Mouse (Mus musculus) heart, embryonic 13.5 days (tissue): ENCODE data around the gene Slc8a2. TPM values are rescaled to one million over a fixed set of nuclear protein-coding genes. Genes with fewer than 3 reads are reported as not detected.

ENCODE experiments used
- ATAC-seq: fragments of 200-750 bp; cut with Nextera tagmentation; 2 replicates; pipeline ENCODE4 v1.8.0; 2017; ENCODE audit warnings: moderate TSS enrichment; ENCODE audit not compliant: insufficient number of reproducible peaks, low FRiP score, low TSS enrichment; ENCODE audit errors: extremely low read depth
- H3K27ac ChIP-seq: fragments of 300-500 bp; sonication (generic); replicated peaks from 2 replicates; pipeline ENCODE4 v1.5.1; 2015; ENCODE audit warnings: moderate library complexity, mild to moderate bottlenecking, inconsistent platforms
- H3K27me3 ChIP-seq: fragments of 300-500 bp; sonication (generic); replicated peaks from 2 replicates; pipeline ENCODE4 v1.6.1; 2015; ENCODE audit warnings: mild to moderate bottlenecking, inconsistent platforms
- H3K36me3 ChIP-seq: fragments of 300-500 bp; sonication (generic); 2 replicates; pipeline ENCODE4 v1.6.1; 2015; ENCODE audit warnings: mild to moderate bottlenecking, inconsistent platforms
- H3K4me1 ChIP-seq: fragments of 300-500 bp; sonication (generic); 2 replicates; pipeline ENCODE4 v1.6.1; 2015; ENCODE audit warnings: inconsistent platforms
- H3K4me2 ChIP-seq: fragments of 300-500 bp; sonication (generic); 2 replicates; pipeline ENCODE4 v1.6.1; 2015; ENCODE audit warnings: inconsistent platforms, mild to moderate bottlenecking, moderate library complexity
- H3K4me3 ChIP-seq: fragments of 300-500 bp; sonication (generic); 2 replicates; pipeline ENCODE4 v1.5.1; 2015; ENCODE audit warnings: moderate library complexity, mild to moderate bottlenecking, inconsistent platforms
- H3K9ac ChIP-seq: fragments of 300-500 bp; sonication (generic); 2 replicates; pipeline ENCODE4 v1.6.1; 2015; ENCODE audit warnings: inconsistent platforms, mild to moderate bottlenecking, moderate library complexity
- H3K9me3 ChIP-seq: fragments of 300-500 bp; sonication (generic); 2 replicates; pipeline ENCODE4 v1.6.1; 2016; ENCODE audit warnings: inconsistent platforms
- WGBS: fragments of 180-500 bp; shearing (Covaris S2); methylation state at CpG from one replicate; pipeline ENCODE4 v1.1.7; 2015; ENCODE audit warnings: mixed read lengths; 5-methylcytosine and 5-hydroxymethylcytosine counted together
- polyA plus RNA-seq: library from polyadenylated mRNA; unstranded; fragments of >200 nt; fragmentation: Nextera tagmentation; extraction: Ambion mirVana; gene quantifications from 2 replicates; pipeline ENCODE4 v1.2.1, GENCODE M21; 2015

The Slc8a2 gene
- 0.05 and 0.20 TPM in 2 replicates for polyA plus RNA-seq

DNA sequence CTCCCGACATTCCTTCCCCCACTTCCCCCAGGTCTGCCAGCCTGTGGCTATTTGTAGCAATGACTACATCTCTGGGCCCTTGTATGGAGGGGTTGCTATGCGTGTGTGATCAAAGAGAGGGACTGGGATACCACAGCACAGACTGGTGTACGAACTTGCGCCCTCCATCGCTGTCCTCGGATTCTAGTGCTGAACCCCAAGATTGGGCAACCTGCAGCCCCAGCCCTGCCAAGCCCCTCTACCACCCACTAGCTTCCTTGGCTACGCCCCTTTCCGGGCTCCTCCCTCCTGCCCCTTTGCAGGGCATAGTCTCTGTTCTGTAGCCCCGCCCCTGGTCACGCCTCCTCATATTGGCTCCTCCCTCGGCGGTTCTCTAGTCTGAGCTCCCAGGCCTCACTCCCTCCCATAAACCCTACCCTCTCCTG lies at the start of gene Slc8a2:
Gene Slc8a2 (plus strand): TSS at position 406 of the 425 bp plus-strand sequence.
- peaks cover 29% of the 10 kb centered on the region for H3K27me3 ChIP-seq
- peak within 1 kb of the TSS; percentile 65 for H3K4me3 ChIP-seq
- peak within 1 kb of the TSS; percentile 86 for H3K27ac ChIP-seq
- peaks cover 35% of the 10 kb centered on the region for H3K36me3 ChIP-seq
- peak within 1 kb of the TSS; percentile 85 for H3K4me2 ChIP-seq
- peaks cover 40% of the 10 kb centered on the region for H3K4me1 ChIP-seq
- 4% methylated on average over 12 of the region's 12 CpGs for WGBS
- H3K9ac ChIP-seq: peak within 1 kb of the TSS; percentile 88
- ATAC-seq: peak; percentile 67
- H3K9me3 ChIP-seq: no peaks in the 10 kb centered on the region

DNA sequence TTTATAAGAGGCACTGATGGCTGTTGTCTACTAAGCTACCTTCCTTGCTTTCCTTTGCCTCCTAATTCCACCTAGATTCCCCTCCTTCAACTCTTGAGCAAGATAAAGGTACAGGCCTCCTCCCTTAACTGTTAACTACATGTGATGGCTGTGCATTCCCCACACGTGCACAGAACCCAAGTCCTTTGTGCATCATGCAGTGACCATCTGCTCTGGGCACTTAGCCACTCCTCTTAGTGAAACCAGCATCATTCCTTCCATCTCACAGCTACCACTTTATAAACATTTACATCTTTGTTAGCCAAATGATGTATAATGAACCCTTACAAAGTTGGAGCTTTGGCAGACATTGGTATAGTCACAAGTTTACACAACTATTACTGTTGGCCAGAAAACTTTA lies 49.7 kb upstream of the Slc8a2 start:
- Histone ChIP-seq H3K27ac (no peak overlapping the region), H3K4me3 (no peak overlapping the region), H3K9me3 (no peaks in the 10 kb centered on the region), H3K9ac (no peak overlapping the region), H3K36me3 (no peaks in the 10 kb centered on the region), H3K4me1 (peaks cover 3% of the 10 kb centered on the region; the same call in 1 of the 2 replicates), H3K27me3 (peaks cover 22% of the 10 kb centered on the region; the same call in 1 of the 2 replicates), H3K4me2 (no peak overlapping the region)
- no peak for ATAC-seq
- WGBS: 50% methylated on average over 1 of the region's 1 CpGs

DNA sequence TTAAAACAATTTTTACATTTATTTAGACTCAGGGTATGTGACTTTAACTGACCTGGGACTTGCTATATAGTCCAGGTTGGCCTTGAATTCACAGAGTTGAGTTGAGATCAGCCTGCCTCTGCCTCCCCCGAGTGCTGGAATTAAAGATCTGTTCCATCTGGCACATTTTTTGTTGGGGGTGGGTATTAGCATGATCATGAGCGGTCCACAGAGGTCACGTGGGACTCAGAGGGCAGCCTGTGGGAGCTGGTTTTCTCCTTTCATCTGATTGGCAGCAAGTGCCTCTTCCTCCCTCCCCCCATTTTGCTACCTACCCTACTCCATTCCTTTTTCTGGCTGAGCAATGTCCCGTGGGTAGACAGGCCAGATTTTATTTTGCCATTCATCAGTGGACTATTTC lies 49.0 kb upstream of the Slc8a2 start:
- Histone ChIP-seq H3K4me2 (no peak overlapping the region), H3K9me3 (no peaks in the 10 kb centered on the region), H3K27me3 (peaks cover 26% of the 10 kb centered on the region; the same call in 1 of the 2 replicates), H3K27ac (no peak overlapping the region), H3K4me1 (peaks cover 3% of the 10 kb centered on the region; the same call in 1 of the 2 replicates), H3K4me3 (no peak overlapping the region), H3K9ac (no peak overlapping the region), H3K36me3 (no peaks in the 10 kb centered on the region)
- 69% methylated on average over 4 of the region's 4 CpGs for WGBS
- ATAC-seq: no peak

DNA sequence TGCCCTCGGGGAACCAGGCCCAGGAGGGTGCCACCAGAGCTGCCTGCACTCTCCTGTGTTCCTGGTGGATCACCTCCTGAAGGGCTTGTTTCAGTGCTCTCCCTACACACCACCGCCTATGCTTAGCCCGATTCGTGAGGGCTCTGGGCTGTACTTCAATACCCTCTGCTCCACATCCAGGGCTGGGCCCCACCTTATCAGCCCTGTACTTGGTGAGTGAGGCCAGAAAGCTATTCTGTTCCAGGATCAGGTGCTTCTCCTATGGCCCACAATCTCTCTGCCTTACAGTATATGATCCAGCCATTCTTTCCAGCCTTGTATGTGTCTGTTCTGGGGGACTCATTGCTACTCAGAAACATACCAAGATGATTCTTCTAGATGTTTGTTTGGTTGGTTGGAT lies 46.3 kb upstream of the Slc8a2 start:
- ATAC-seq: no peak
- H3K27me3 ChIP-seq: peaks cover 17% of the 10 kb centered on the region
- H3K36me3 ChIP-seq: no peaks in the 10 kb centered on the region
- peaks cover 3% of the 10 kb centered on the region; the same call in 1 of the 2 replicates for H3K4me1 ChIP-seq
- no peak overlapping the region for H3K4me2 ChIP-seq
- no peak overlapping the region for H3K4me3 ChIP-seq
- no peaks in the 10 kb centered on the region for H3K9me3 ChIP-seq
- H3K9ac ChIP-seq: no peak overlapping the region; the same call in 1 of the 2 replicates
- H3K27ac ChIP-seq: no peak overlapping the region
- 27% methylated on average over 4 of the region's 4 CpGs for WGBS

DNA sequence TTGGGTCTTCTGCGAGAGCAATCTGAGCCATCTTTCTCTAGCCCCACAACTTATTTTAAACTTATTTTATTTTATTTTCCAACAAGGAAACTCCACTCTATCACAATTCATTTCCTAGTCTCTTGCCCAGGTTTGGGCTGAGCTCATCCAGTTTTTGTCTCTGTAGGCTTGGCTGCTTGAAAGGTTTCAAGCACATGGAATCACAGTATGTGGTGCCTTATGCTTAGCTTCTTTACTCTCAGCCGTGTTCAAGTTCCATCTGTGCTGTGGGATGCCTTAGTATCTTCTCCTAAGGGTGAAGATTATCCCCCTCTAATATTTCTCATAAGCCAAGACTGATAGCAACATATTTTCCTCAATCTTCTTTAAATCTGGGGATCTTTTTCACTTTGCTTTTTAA lies 42.0 kb upstream of the Slc8a2 start:
- no peak for ATAC-seq
- Histone ChIP-seq H3K27me3 (peaks cover 14% of the 10 kb centered on the region), H3K9ac (no peak overlapping the region), H3K4me1 (peaks cover 3% of the 10 kb centered on the region; the same call in 1 of the 2 replicates), H3K36me3 (no peaks in the 10 kb centered on the region), H3K9me3 (no peaks in the 10 kb centered on the region), H3K4me3 (no peak overlapping the region), H3K27ac (no peak overlapping the region), H3K4me2 (no peak overlapping the region)
- WGBS: 56% methylated on average over 2 of the region's 2 CpGs

DNA sequence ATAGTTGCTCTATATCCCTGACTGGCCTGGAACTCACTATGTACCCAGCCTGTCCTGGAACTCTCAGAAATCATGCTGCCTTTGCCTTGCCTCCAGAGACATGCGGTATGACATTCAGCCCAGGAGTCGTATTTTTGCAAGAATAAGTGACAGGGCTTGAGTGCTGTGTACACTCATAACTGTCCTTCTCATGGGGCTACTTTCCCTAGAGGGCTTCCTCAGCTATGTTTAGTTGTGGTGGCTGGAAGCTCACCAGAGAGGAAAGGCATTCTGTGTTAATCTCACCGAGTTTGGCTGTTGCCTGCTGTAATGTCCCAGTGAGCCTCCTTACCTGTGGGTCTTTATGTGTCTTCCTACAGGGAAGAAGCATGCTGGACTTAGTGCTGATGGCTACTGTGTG lies 35.0 kb upstream of the Slc8a2 start:
- no peaks in the 10 kb centered on the region for H3K9me3 ChIP-seq
- no peak overlapping the region for H3K4me3 ChIP-seq
- peaks cover 40% of the 10 kb centered on the region for H3K27me3 ChIP-seq
- H3K4me2 ChIP-seq: no peak overlapping the region
- WGBS: 69% methylated on average over 3 of the region's 3 CpGs
- no peak for ATAC-seq
- no peaks in the 10 kb centered on the region for H3K36me3 ChIP-seq
- H3K4me1 ChIP-seq: peaks cover 9% of the 10 kb centered on the region
- H3K9ac ChIP-seq: no peak overlapping the region
- no peak overlapping the region for H3K27ac ChIP-seq

DNA sequence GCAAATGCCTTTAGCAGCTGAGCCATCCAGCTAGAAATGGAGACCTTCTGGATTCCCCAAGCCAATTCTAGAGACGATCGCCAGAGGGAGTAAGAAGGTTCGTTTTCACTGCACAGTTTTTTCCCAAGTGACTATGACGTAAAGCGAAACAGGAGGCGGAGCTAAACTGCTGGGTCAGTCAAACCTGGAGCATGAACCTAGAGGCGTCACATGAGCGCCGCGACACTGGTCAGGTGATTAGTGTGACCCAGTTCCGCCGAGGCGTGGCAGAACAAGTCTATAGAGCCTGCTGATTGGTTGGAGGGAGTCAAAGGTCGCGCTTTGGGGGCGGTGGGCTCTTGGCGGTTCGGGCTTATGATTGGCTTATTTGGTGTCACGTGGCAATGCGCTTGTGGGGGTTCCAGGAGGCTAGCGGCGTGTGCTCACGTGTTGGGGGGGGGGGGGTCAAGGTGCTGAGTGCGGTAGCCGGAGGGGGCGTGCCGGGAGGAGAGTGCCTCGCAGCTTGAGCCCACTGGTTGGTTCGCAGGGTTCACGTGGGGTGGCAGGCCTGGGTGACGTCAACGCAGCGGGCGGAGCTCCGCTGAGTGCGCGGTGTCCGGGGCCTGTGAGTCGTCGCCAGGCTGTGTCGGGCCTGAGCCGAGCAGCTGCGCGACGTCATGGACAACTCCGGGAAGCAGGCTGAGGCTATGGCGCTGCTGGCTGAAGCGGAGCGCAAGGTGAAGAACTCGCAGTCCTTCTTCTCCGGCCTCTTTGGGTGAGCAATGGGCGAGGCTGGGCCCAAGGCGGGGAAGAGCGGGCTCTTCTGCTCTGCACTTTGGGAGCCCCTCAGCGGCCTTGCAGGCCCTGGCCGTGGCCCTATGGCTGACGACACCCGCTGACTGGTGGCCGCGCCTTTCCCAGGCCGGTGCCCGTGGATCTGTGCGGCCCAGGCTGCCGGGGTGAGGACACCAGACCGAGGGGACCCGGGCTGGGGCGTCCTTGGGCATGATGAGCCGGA lies 31.3 kb upstream of the Slc8a2 start, which contains the start of gene Napa:
Gene Napa (plus strand): TSS at position 438 of the 997 bp plus-strand sequence.
- 0% methylated on average over 68 of the region's 68 CpGs for WGBS
- Histone ChIP-seq H3K9ac (peak within 1 kb of the TSS; percentile 100), H3K27me3 (peaks cover 25% of the 10 kb centered on the region), H3K9me3 (no peaks in the 10 kb centered on the region), H3K4me3 (peak within 1 kb of the TSS; percentile 96), H3K36me3 (peaks cover 23% of the 10 kb centered on the region), H3K4me1 (peaks cover 39% of the 10 kb centered on the region), H3K27ac (peak within 1 kb of the TSS; percentile 95), H3K4me2 (peak within 1 kb of the TSS; percentile 90)
- peak; percentile 96 for ATAC-seq

DNA sequence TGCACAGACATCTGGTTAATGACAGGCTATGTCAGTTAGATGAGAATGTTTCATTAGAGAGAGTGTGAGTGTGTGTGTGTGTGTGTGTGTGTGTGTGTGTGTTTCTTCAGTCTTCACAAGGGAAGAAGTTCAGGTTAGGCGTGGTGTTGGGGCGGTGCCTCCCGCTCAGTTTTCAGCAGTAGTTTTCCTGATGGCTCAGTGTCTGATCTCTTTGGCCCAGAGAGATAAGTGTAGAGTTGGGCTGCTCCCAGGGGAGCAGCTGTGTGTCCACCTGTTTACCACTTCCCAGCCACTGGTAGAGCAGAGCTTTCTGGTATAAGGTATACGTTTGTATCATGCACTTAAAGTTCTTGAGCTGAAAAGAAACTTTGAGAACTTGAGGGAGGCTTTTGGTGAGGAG lies 29.7 kb upstream of the Slc8a2 start:
- Histone ChIP-seq H3K9ac (peak overlapping the region; percentile 100), H3K4me1 (peaks cover 43% of the 10 kb centered on the region), H3K4me2 (peak overlapping the region; percentile 90), H3K4me3 (peak overlapping the region; percentile 96), H3K27me3 (peaks cover 14% of the 10 kb centered on the region), H3K36me3 (peaks cover 35% of the 10 kb centered on the region), H3K27ac (0 out of 2 replicates have a peak overlapping the region, but pooled peaks have one; percentile 95), H3K9me3 (no peaks in the 10 kb centered on the region)
- 58% methylated on average over 4 of the region's 4 CpGs for WGBS
- no peak for ATAC-seq

DNA sequence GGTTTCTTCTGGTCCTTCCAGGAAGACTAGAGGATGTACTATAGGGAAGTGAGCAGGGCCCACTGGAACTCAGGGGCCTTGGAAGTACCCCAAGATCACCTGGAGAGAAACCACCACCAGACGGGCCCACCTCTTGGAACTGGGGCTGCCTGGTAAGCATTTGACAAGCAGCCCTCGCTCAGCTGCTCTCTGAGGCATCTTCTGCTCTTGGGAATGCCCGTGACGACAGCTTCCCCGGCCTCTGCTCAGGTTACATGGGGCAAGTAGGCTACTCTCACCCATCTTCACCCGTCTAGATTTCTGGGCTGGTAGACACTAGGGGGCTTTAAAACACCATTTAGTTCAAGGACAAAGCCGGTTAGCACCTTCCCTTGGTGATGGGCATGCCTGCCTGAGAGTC lies 28.5 kb upstream of the Slc8a2 start:
- Histone ChIP-seq H3K9me3 (no peaks in the 10 kb centered on the region), H3K4me2 (peak overlapping the region; percentile 90), H3K9ac (no peak overlapping the region), H3K4me3 (0 out of 2 replicates have a peak overlapping the region, but pooled peaks have one; percentile 96), H3K27ac (no peak overlapping the region), H3K27me3 (peaks cover 6% of the 10 kb centered on the region; the same call in 1 of the 2 replicates), H3K36me3 (peaks cover 45% of the 10 kb centered on the region), H3K4me1 (peaks cover 43% of the 10 kb centered on the region)
- ATAC-seq: no peak
- WGBS: 66% methylated on average over 7 of the region's 7 CpGs

DNA sequence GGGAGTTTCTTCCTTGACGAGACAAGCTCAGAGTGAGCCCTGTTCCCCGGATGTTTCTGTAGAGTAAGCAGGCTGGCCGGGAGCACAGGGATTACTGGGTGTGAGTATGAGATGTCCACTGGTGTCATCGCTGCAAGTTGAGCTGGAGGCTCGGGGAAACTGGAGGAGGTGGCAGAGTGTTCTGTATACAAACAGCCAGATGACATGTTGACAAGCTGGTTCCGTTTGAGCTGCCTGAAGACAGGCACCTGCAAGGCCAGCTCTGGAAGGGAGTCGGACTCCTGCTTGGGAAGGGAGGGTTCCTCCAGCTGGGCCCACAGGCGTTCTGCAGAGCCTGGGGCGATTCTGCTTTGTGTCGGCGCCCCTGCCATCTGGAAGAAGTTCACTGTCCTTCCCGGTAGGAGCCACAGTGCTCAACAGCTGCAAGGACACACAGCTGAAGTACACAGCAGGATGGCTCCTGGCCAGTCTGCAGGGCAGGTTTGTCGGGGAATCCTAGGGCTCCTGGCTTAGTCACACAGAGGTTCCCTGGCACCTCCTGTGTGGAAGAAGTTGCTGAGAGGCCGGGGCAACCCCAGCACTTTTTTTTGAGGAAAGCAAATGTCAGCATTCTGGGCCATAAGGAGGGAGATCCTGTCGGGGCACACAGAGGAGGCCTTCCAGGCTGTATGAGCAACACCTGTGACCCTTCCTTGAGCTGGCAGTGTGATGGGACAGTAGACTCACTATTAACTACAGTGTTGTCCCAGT lies 27.7 kb upstream of the Slc8a2 start:
- Histone ChIP-seq H3K4me1 (peaks cover 43% of the 10 kb centered on the region), H3K9me3 (no peaks in the 10 kb centered on the region), H3K27ac (no peak overlapping the region), H3K4me3 (no peak overlapping the region), H3K27me3 (no peaks in the 10 kb centered on the region), H3K36me3 (peaks cover 51% of the 10 kb centered on the region), H3K9ac (0 out of 2 replicates have a peak overlapping the region, but pooled peaks have one; percentile 6), H3K4me2 (no peak overlapping the region)
- ATAC-seq: no peak
- WGBS: 76% methylated on average over 15 of the region's 15 CpGs

DNA sequence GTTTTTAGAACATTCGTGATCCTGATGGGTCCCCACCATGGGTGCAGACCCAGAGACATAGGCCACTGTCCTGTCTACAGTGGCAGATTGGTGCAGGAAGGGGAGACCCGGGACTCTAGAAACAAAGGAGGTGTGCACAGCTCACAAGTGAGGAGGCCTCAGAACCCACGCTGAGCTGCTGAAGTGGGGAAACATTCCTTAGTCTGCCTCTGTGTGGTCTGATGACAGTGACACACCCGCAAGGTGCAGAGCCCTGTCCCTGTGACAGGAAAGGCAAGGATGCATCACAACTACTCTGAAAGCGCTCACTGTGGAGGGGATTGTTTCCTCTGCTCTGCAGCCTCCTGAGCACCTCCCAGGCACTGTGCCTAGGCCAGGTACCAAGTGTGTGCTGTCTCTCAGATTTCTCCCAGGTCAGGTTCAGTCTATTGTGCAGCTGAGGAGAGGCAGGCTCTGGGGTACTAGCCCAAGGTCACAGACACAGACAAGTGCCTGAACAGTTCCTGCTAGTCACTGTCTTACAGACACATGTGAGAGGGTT lies 26.9 kb upstream of the Slc8a2 start:
- WGBS: 89% methylated on average over 5 of the region's 5 CpGs
- H3K27me3 ChIP-seq: no peaks in the 10 kb centered on the region
- H3K9me3 ChIP-seq: no peaks in the 10 kb centered on the region
- peak overlapping the region; percentile 21 for H3K9ac ChIP-seq
- H3K27ac ChIP-seq: no peak overlapping the region
- H3K4me3 ChIP-seq: no peak overlapping the region
- H3K4me1 ChIP-seq: peaks cover 40% of the 10 kb centered on the region
- no peak for ATAC-seq
- H3K4me2 ChIP-seq: no peak overlapping the region
- peaks cover 60% of the 10 kb centered on the region for H3K36me3 ChIP-seq
